Mouse (Mus musculus) T-helper 2 cell (primary cell): Measurements from ENCODE around the gene Larp1.

ENCODE experiments used
- in situ Hi-C: fragments of 300-600 bp; cut with MboI, MseI; formaldehyde crosslinking; loops from one replicate; pipeline ENCODE4 v1.15.1; 2025; ENCODE audit warnings: high pct_unique_total_duplicates

Larp1 gene

GRCm38 (mm10) chr11:58009051-58009515 is at the start of gene Larp1:
TSS of gene Larp1 (plus strand) at chr11:58009064.
- in situ Hi-C loops = no loop called here

- in situ Hi-C loops = loop anchor here (5.0 to 25.0 kb wide), 2 partner anchors 42 to 352 kb away; partner anchors contain the start of gene Zfp692
Observed at GRCm38 (mm10) chr11:57959924-57960323, 48.9 kb upstream of the Larp1 start.

DNA sequence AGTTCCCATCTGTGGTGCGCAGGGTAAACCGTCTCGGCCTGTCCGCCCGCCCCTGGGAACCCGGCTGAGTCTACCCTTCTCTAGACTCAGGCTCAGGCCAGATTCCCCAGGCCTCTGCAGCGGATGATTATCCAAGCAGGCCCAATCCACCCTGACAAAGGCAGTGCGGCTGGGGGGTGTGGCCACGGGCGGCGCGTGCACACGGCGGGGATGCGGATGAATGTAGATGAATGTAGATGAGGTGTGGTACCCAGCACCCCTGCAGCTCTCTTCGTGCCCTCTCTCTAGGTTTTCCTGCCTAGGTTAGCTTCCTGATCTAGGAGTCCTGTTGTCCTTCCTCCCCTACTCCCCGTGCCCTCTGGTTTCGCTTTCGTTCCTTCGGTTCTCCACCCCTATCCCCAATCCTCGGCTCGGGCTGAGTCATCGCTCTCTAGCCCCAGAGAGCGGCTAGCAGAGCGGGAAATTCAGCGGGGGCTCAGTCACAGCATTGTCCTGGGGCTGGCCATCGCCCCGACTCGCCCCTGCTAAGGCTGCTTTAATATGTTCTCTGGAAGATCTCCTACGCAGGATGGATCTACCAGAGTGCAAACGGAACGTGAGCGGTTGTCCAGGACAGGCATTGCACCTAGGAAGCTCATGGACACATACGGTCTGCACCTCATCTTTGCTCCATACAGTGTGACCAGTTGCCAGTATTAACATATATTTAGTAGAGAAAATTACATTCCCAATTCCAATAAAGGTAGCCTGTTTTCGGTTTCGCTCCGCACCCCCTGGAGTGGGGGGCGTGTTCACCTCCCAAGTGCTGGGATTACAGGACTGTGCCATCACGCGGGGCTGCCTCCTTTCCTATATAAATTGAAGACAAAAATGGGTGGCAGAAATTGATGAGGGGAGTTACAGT is 46.2 kb upstream of the Larp1 start:
- in situ Hi-C loops = loop anchor here (5.0 to 25.0 kb wide), 2 partner anchors 40 to 350 kb away; partner anchors contain the start of gene Zfp692

- in situ Hi-C loops = loop anchor here (5.0 to 25.0 kb wide), 2 partner anchors 39 to 349 kb away; partner anchors contain the start of gene Zfp692
Observed at GRCm38 (mm10) chr11:57963291-57963870, 45.5 kb upstream of the Larp1 start.

- in situ Hi-C loops = loop anchor here (25.0 kb wide), 1 partner anchor 346 kb away; the partner anchor contains the start of gene Zfp692
Observed at GRCm38 (mm10) chr11:57966630-57967029, 42.2 kb upstream of the Larp1 start.

GRCm38 (mm10) chr11:57968301-57968700 is 40.6 kb upstream of the Larp1 start:
- in situ Hi-C loops = loop anchor here (25.0 kb wide), 1 partner anchor 344 kb away; the partner anchor contains the start of gene Zfp692

DNA sequence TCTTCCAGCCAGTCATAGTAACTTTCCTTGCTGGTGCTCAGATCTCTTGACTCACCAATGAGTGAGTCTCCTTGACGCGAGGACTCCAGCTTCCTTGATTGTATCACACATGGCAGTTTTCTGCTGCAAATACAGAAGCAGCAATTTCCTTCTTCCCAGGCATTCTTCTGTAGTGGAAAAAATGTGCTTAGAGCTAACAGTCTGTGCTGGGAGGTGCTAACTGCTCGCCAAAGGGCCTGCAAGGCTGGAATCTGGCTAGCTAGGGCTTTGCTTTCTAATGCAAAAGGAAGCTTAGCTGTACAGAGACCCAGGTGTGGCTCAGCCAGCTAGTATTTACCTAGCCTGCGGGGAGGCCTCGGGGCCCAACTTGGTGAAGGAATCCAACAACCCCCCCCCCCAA is 38.3 kb upstream of the Larp1 start:
- in situ Hi-C loops = loop anchor here (25.0 kb wide), 1 partner anchor 342 kb away; the partner anchor contains the start of gene Zfp692

- in situ Hi-C loops = loop anchor here (25.0 kb wide), 1 partner anchor 339 kb away; the partner anchor contains the start of gene Zfp692
Observed at GRCm38 (mm10) chr11:57973001-57973912, 35.6 kb upstream of the Larp1 start.

- in situ Hi-C loops = loop anchor here (25.0 kb wide), 1 partner anchor 338 kb away; the partner anchor contains the start of gene Zfp692
Observed at GRCm38 (mm10) chr11:57973913-57974234, 35.0 kb upstream of the Larp1 start.

- in situ Hi-C loops = no loop called here
Observed at GRCm38 (mm10) chr11:57975876-57976275, 33.0 kb upstream of the Larp1 start.

- in situ Hi-C loops = no loop called here
Observed at GRCm38 (mm10) chr11:57977681-57978080, 31.2 kb upstream of the Larp1 start.

DNA sequence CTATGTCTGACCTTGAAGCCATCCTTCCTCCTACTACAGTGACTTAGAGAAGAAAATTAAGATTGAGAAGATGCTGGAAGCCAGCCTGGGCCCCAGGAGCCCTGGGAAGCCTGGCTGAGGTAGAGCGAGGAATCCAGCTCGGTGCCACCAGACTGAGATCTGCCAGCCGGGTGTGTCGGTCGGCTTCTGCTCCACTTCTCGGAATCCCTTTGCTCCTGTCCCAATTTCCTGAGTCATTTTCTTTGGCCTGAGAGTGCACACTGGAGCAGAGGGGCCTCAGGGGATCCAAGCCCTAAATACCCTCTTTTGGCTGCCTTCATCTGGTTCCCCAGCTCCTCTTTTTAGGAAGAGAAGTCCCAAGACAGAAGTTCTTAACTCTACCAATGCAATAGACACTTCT is 29.2 kb upstream of the Larp1 start:
- in situ Hi-C loops = no loop called here

GRCm38 (mm10) chr11:57981083-57981809 is 27.6 kb upstream of the Larp1 start:
- in situ Hi-C loops = no loop called here

- in situ Hi-C loops = no loop called here
Observed at GRCm38 (mm10) chr11:57983480-57984342, 25.2 kb upstream of the Larp1 start.

- in situ Hi-C loops = no loop called here
Observed at GRCm38 (mm10) chr11:57984343-57984666, 24.6 kb upstream of the Larp1 start.

DNA sequence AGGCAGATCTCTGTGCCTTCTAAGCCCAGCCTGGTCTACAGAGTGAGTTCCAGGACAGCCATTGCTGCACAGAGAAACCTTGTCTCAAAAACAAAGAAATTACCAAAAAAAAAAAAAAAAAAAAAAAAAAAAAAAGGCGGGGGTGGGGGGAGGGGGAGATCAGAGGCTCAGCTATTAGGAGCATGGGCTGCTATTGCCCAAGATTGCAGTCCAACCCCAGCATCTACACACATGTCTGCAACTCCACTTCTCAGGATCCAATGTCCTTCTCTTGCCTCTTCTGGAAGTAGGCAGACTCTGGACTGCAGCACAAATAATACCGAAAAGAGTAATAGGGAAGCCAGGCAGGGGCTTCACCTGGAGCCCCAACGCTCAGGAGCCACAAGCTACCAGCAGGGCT is 23.4 kb upstream of the Larp1 start:
- in situ Hi-C loops = no loop called here

DNA sequence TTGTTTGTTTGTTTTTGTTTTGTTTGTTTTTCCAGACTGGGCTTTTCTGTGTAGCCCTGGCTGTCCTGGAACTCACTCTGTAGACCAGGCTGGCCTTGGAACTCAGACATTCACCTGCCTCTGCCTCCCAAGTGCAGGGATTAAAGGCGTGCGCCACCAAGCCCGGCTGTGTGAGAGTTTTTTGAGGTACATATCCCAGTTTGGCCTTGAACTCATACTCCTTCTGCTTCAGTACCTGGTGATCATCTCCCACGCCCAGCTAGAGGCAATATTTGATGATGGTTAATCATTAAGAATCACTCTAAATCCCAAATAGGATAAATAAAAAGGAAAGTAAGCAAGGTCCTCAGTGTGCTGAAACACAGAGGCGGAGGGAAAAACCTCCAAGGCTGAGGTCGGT is 22.8 kb upstream of the Larp1 start:
- in situ Hi-C loops = no loop called here

DNA sequence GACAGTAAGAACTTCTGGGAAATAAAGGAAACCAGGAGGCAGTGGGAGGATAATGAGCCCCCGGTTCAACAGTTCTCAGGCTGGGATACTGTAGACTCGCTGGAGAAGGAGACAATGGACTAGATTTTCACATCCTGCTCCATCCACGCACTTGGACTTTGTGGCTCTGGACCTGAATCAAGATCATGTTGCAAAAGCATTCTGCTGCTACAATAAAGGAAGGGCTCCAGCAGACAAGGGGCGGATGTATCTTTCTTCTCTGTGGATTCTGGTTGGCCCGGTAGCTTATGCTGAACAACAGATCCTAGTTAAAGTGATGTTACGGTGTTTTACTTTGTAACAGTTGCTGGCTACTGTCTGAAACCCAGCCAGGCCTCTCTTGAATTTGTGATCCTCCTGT is 22.4 kb upstream of the Larp1 start:
- in situ Hi-C loops = no loop called here

DNA sequence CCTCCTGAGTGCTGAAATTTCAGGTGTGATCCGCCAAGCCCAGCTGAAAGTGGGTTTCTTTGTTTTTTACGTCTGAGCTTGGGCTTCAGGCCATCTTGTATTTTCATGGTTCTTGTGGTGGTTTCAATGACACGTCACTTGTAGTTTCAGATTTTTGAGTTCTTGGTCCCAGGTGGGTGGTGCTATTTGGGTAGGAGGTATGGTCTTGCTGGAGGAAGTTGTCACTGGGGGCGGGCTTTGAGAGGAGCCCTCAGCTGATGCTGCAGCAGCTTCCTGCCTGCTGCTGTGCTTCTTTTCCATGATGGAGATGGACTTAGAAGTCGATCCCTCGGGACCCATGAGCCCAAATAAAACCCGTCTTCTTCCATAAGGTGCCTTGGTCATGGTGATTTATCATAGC is 22.0 kb upstream of the Larp1 start:
- in situ Hi-C loops = no loop called here

DNA sequence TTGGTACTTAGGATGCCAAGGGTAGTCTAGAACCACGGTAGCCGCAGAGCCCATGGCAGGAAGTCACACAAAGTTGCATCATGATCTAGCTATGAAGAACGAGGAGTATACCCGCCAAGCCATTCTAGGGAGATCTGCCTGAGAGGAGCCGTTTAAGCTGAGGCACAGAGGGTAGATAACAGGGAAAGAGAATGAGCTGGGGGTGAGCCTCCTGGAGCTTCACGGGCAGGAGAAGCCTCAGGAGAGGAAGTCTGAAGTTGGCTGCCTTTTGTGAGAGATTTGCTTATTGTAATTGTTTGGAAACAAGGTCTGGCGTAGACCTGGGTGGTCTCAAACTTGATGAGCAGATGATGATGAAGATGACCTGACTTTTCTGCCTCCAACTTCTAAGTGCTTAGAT is 10.7 kb upstream of the Larp1 start:
- in situ Hi-C loops = no loop called here
